Mouse (Mus musculus) spleen, adult 2 months (tissue): ENCODE data around the gene Ogdh.

Source experiments
- CTCF ChIP-seq: fragments of 200-500 bp; IDR thresholded peaks from 2 replicates; pipeline ENCODE4 v1.5.1; 2011; ENCODE audit warnings: mild to moderate bottlenecking, inconsistent platforms; ENCODE audit not compliant: insufficient read depth, insufficient read length, insufficient replicate concordance; ENCODE audit errors: extremely low read depth
- POLR2A ChIP-seq: fragments of 200-500 bp; IDR thresholded peaks from 2 replicates; pipeline ENCODE4 v1.6.1; 2011; ENCODE audit warnings: low read depth, low read length, inconsistent platforms

GRCm38 (mm10) chr11:6316821-6317220, 25.4 kb downstream of the Ogdh start:
- TF ChIP-seq POLR2A (no peak), CTCF (no peak)
